Mouse (Mus musculus) cerebellum, postnatal 4 days (tissue): ENCODE measurements at regions not wholly inside any gene's neighbourhood (a gene's known extent, or its start where the extent isn't known, plus 50 kb on each side); places are given as distances from the start of the nearest gene placed in this dataset.

ENCODE experiments used
- DNase-seq, 2 experiments: peaks; one replicate each; pipeline ENCODE4 v3.0.0; 2022; ENCODE audit warnings: low spot score in 2 of 2, mixed read lengths in 1 of 2

DNA sequence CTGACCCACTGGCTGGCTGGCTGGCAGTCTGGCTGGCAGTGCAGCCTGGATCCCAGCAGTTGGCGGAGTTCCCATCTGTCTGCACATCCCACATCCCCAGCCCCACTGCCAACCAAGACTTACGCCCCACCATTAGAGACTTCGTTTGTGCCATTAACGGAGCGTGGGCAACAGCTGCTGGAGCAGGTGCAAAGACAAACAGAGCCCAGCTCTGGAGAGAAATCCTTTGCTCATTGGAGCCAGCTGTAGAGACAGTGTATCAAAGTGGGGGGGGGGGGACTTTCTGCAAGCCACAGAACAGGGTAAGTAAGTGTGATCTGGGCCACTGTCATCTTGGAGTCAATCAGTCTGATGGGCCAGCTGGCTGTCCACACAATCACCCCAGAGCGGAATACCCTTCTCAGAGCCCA is 52.3 kb downstream of the Rplp1 start:
- DNase-seq = peak; percentile 47 to 84

DNA sequence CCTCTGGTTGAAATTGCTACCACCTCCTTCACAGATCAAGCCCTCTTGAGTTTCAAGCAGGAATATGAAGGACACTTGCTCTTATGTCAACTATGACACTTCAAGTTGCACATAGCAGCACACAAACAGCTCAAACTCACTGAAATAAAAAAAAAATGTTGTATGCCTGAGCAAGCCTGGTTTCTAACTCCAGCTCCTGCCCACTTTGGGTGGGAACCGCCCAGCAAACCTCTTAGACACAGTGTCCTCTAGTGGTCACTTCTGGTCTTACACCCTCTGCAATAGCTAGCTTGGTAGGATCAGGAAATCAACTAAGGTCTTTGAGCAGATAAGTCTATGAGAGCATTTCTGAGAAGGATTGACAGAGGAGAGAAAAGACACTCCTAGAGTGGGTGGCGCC is 54.2 kb downstream of the Rplp1 start:
- peak in 1 of 2 experiments; percentile 76 for DNase-seq

DNA sequence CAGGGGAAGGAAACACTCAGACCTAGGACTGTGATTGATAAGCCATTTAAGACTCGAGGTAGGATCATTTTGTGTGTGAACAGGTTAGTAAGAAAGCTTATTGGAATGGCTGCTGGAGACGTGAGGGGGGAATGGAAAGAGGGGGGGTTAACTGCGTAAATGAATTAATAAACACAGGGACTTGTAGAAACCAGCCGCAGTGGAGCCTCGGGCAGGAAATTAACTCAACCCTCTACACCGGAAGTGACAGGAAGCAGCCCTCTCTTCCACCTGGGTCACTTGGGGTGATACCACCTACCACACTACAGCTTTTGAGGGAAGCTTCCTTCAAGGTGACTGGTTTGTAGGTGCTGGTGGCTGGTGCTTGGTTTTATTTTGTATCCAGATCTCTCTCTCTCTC is 54.9 kb downstream of the Rplp1 start:
- no peak for DNase-seq

DNA sequence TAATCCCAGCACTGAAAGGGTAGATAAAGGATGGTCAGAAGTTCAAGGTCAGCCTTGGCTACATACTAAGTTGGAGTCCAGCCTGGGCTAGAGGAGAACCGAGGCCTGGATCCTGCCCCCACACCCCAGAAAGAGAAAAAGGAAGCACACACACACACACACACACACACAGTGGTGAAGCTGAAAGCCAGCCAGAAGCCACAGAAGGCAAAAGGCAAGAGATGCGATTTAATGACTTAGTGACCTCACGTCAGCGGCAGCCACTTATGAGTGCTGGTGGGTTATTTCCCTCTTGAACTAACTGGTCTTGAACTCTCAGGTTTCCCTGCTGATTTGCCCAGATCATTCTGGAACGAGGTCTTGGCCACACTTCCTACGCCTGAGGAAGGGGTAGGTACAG is 56.5 kb downstream of the Rplp1 start:
- no peak for DNase-seq

- peak in 1 of 2 experiments; percentile 29 for DNase-seq
Measured at GRCm38 (mm10) chr9:61856686-61857085, 57.7 kb downstream of the Rplp1 start.

- no peak for DNase-seq
Measured at GRCm38 (mm10) chr9:61855686-61856085, 58.7 kb downstream of the Rplp1 start.

- DNase-seq = no peak
Measured at GRCm38 (mm10) chr9:61853841-61854240, 60.5 kb downstream of the Rplp1 start.

- DNase-seq = no peak
Measured at GRCm38 (mm10) chr9:61851331-61851730, 63.0 kb downstream of the Rplp1 start.

- no peak for DNase-seq
Measured at GRCm38 (mm10) chr9:61848401-61848800, 65.9 kb downstream of the Rplp1 start.

DNA sequence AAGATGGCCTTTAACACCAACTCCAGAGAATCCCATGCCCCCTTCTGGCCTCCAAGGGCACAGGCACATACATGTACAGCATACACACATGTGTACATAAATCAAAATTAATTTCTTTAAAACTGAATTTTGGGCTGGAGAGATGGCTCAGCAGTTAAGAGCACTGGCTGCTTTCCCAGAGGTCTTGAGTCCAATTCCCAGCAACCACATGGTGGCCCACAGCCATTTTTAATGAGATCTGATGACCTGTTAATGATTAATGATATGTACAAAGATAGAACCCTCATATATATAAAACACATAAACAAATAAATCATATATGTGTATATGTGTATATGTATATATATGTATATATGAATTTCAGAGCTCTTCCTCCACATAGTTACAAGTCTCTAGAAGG is 66.8 kb downstream of the Rplp1 start:
- DNase-seq = no peak

DNA sequence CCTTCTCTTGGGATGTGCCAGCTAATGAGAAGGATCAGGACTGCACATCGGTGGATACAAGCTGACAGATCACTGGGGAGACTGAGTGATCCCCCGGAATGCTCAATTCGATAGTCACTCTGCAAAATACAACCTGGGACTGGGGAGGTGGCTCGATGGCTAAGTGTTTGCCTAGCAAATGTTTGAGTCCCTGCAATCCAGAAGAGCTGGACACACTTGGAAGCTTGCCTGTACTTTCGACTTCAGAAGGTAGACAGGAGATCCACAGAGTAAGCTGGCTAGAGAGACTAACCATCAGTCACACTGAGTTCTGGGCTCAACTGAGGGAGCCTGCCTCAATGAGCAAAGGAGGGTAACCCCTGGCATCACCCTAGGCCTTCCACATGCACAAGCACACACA is 69.7 kb downstream of the Rplp1 start:
- no peak for DNase-seq

GRCm38 (mm10) chr9:61844141-61844540 is 70.2 kb downstream of the Rplp1 start:
- no peak for DNase-seq

GRCm38 (mm10) chr9:61843513-61843912 is 70.8 kb downstream of the Rplp1 start:
- no peak for DNase-seq

DNA sequence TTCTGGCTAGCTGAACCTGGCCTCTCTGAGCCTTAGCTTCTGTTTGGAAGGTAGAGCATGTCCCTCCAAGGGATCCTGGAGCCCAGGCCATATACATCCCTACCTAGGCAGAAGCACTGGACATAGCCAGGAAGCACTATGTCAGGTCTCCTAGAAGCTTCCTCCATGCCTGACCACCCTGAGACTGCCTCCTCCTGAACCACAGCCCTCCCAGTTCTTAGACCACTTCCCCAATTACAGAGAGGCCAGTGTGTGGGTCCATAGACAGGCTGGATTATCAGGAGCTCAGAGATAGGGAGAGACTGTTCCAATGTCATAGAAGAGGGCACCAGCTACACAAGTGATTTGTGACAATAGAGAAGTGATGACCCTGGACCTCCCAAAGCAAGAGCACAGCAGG is 72.0 kb downstream of the Rplp1 start:
- DNase-seq = no peak

- DNase-seq = no peak
Measured at GRCm38 (mm10) chr9:61841222-61841621, 73.1 kb downstream of the Rplp1 start.

GRCm38 (mm10) chr9:61840353-61840752 is 74.0 kb downstream of the Rplp1 start:
- DNase-seq = no peak

DNA sequence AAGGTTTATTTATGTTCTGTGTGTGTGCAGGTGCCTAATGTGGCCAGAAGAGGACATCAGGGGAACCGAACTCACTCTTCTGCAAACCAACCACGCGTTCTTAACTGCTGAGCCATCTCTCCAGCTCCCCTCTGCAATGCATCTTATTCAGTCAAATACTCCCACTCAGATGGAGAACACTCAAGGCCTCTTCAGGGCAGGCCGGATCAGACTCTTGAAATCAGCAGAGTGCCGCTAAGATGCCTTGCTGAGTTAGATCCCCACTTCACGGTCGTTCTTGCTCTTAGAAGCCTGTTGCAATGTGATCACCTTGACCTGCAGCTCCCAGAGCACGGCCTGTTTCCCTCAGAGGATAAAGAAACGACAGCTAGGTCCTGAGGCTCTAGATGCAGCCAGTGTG is 81.1 kb downstream of the Rplp1 start:
- no peak for DNase-seq

GRCm38 (mm10) chr9:61830236-61830635 is 84.1 kb downstream of the Rplp1 start:
- peak; percentile 57 to 83 for DNase-seq

DNA sequence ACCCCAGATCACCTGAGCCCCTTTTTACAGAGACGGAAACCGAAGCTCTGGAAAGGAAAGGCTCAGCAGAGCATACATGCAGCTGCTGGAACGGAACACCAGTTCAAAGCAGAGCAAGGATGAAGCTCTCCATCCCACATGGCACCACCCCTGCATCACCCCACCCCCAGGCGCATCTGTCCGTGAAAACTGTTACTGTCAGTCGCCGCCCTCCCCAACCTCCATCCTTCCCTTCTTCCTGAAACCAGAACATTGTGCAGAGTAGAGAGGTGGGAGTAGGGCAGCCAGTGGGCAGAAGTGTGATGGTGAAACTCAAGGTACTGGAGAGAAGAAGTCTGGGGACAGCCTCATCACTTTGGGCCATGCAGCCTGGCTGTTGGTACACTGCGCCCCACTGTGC is 84.6 kb downstream of the Rplp1 start:
- no peak for DNase-seq

- no peak for DNase-seq
Measured at GRCm38 (mm10) chr9:61829301-61829700, 85.0 kb downstream of the Rplp1 start.

- no peak for DNase-seq
Measured at GRCm38 (mm10) chr9:61827721-61828120, 86.6 kb downstream of the Rplp1 start.

- no peak for DNase-seq
Measured at GRCm38 (mm10) chr9:61827014-61827413, 87.3 kb downstream of the Rplp1 start.

DNA sequence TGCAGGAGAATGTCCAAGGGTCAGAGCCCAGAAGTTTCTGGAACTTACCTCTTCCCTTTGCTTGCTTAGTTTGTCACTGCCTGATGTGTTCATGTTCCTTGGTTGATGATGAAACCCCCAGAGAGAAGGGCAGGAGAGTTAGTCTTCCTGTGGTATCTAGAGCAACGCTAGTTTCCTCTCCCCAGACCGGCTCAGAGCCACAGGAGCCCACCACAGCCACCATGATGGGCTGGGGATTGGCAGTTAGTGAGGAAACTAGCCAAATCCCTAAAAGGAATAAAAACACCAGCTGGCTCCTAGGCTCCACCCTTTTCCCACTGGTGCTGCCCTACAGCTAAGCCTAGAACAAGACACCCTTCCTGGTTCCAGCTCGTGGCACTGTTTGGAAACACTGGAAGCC is 87.9 kb downstream of the Rplp1 start:
- no peak for DNase-seq

- no peak for DNase-seq
Measured at GRCm38 (mm10) chr9:61825804-61826203, 88.5 kb downstream of the Rplp1 start.

GRCm38 (mm10) chr9:61819836-61820235 is 94.5 kb downstream of the Rplp1 start:
- no peak for DNase-seq
